Mouse (Mus musculus) liver, embryonic 14.5 days (tissue): ENCODE data around the gene Srsf1.
A peak's percentile ranks its signal among the peaks of the same experiment; 100 is the strongest.

Source experiments
- CTCF ChIP-seq: IDR thresholded peaks from 2 replicates; pipeline ENCODE4 v1.5.1; 2016; ENCODE audit warnings: antibody characterized with exemption, low read depth, control low read depth
- EP300 ChIP-seq: IDR thresholded peaks from 2 replicates; pipeline ENCODE4 v1.6.1; 2016; ENCODE audit warnings: antibody characterized with exemption, low read depth

GRCm38 (mm10) chr11:88061892-88062625 is 14.9 kb downstream of the Srsf1 start:
- peak; percentile 28; the same call in 1 of the 2 replicates for TF ChIP-seq CTCF
- no peak for TF ChIP-seq EP300
